Mouse (Mus musculus): ENCODE results near the gene Cul9. TPM values are rescaled to one million over a fixed set of nuclear protein-coding genes. Genes with fewer than 3 reads are reported as not detected.

Cul9 gene
- total RNA-seq, 2 experiments from 2014 or later, result 9.5 to 11.9 TPM

GRCm38 (mm10) chr17:46554977-46555672 is 8.9 kb upstream of the Cul9 start:
- intact Hi-C loops (cut with DNase I; ENCODE audit: low total_unique reads), result no loop called here
- peak; percentile 48 for DNase-seq

GRCm38 (mm10) chr17:46554646-46554976 is 8.4 kb upstream of the Cul9 start:
- intact Hi-C loops (cut with DNase I; ENCODE audit: low total_unique reads), result no loop called here
- DNase-seq, result no peak

- no peak for DNase-seq
- intact Hi-C loops (cut with DNase I; ENCODE audit: low total_unique reads), result no loop called here
Observed at GRCm38 (mm10) chr17:46553926-46554325, 7.7 kb upstream of the Cul9 start.

GRCm38 (mm10) chr17:46553469-46553868 is 7.3 kb upstream of the Cul9 start:
- intact Hi-C loops (cut with DNase I; ENCODE audit: low total_unique reads), result no loop called here
- no peak for DNase-seq

- intact Hi-C loops (cut with DNase I; ENCODE audit: low total_unique reads), result no loop called here
- peak; percentile 94 for DNase-seq
Observed at GRCm38 (mm10) chr17:46552841-46553423, 6.7 kb upstream of the Cul9 start.

- intact Hi-C loops (cut with DNase I; ENCODE audit: low total_unique reads), result no loop called here
- no peak for DNase-seq
Observed at GRCm38 (mm10) chr17:46552151-46552550, 6.0 kb upstream of the Cul9 start.

- intact Hi-C loops (cut with DNase I; ENCODE audit: low total_unique reads), result no loop called here
- DNase-seq, result peak; percentile 40
Observed at GRCm38 (mm10) chr17:46551369-46551768, 5.2 kb upstream of the Cul9 start.

- no peak for DNase-seq
- intact Hi-C loops (cut with DNase I; ENCODE audit: low total_unique reads), result no loop called here
Observed at GRCm38 (mm10) chr17:46550904-46551303, 4.7 kb upstream of the Cul9 start.

- intact Hi-C loops (cut with DNase I; ENCODE audit: low total_unique reads), result no loop called here
- no peak for DNase-seq
Observed at GRCm38 (mm10) chr17:46549642-46550041, 3.5 kb upstream of the Cul9 start.

GRCm38 (mm10) chr17:46549193-46549592 is 3.0 kb upstream of the Cul9 start:
- intact Hi-C loops (cut with DNase I; ENCODE audit: low total_unique reads), result no loop called here
- peak; percentile 53 for DNase-seq

GRCm38 (mm10) chr17:46548741-46549140 is 2.6 kb upstream of the Cul9 start:
- DNase-seq, result no peak
- intact Hi-C loops (cut with DNase I; ENCODE audit: low total_unique reads), result no loop called here

GRCm38 (mm10) chr17:46547923-46548322 is 1.7 kb upstream of the Cul9 start:
- intact Hi-C loops (cut with DNase I; ENCODE audit: low total_unique reads), result no loop called here
- no peak for DNase-seq

GRCm38 (mm10) chr17:46546995-46547394 is 807 bp upstream of the Cul9 start:
- DNase-seq, result no peak
- intact Hi-C loops (cut with DNase I; ENCODE audit: low total_unique reads), result no loop called here

- DNase-seq, result no peak
- intact Hi-C loops (cut with DNase I; ENCODE audit: low total_unique reads), result no loop called here
Observed at GRCm38 (mm10) chr17:46546591-46546990, 403 bp upstream of the Cul9 start.

- intact Hi-C loops (cut with DNase I; ENCODE audit: low total_unique reads), result no loop called here
- DNase-seq, result no peak
Observed at GRCm38 (mm10) chr17:46543661-46544060, 2.5 kb downstream of the Cul9 start.

GRCm38 (mm10) chr17:46525579-46526307 is 20.4 kb downstream of the Cul9 start:
- intact Hi-C loops (cut with DNase I; ENCODE audit: low total_unique reads), result loop anchor here (5.0 kb wide), 2 partner anchors 112 to 202 kb away; partner anchors contain the start of gene Gnmt
- peak; percentile 82 for DNase-seq

GRCm38 (mm10) chr17:46525065-46525464 is 21.1 kb downstream of the Cul9 start:
- intact Hi-C loops (cut with DNase I; ENCODE audit: low total_unique reads), result loop anchor here (5.0 kb wide), 2 partner anchors 112 to 202 kb away; partner anchors contain the start of gene Gnmt
- no peak for DNase-seq

- intact Hi-C loops (cut with DNase I; ENCODE audit: low total_unique reads), result loop anchor here (5.0 kb wide), 1 partner anchor 65 kb away; no protein-coding TSS in a partner anchor
- no peak for DNase-seq
Observed at GRCm38 (mm10) chr17:46521963-46522668, 24.1 kb downstream of the Cul9 start.

GRCm38 (mm10) chr17:46521174-46521573 is 25.0 kb downstream of the Cul9 start:
- intact Hi-C loops (cut with DNase I; ENCODE audit: low total_unique reads), result loop anchor here (5.0 kb wide), 1 partner anchor 66 kb away; no protein-coding TSS in a partner anchor
- no peak for DNase-seq
